Mouse (Mus musculus): ENCODE data around the gene Slc7a4. TPM values are rescaled to one million over a fixed set of nuclear protein-coding genes. Genes with fewer than 3 reads are reported as not detected.
"Not testable (repeated sequence)": the region's sequence is repeated elsewhere in the genome, so short reads cannot be mapped to it uniquely, and the experiment has no call there.

Slc7a4 gene
- 9.2 and 10.9 TPM in 2 replicates for polyA plus RNA-seq (2016; fragmentation: Nextera tagmentation; extraction: Ambion mirVana)

GRCm38 (mm10) chr16:17583064-17583463 lies at the start of gene Slc7a4:
Gene Slc7a4, minus strand, starts transcription at chr16:17583214.
- H3K4me1 ChIP-seq (replicated peaks) = no peaks in the 10 kb centered on the region
- WGBS = 17% methylated on average over 8 of the region's 8 CpGs
- H3K27ac ChIP-seq (ENCODE audit: poor library complexity, severe bottlenecking) = no peak within 1 kb of the TSS
- no peak within 1 kb of the TSS for H3K4me3 ChIP-seq
- no peaks in the 10 kb centered on the region for H3K36me3 ChIP-seq
- H3K9me3 ChIP-seq (replicated peaks) = peaks cover 4% of the 10 kb centered on the region
- no peak within 1 kb of the TSS for H3K9ac ChIP-seq
- no peak for ATAC-seq (ENCODE audit: insufficient number of reproducible peaks, low FRiP score)
- H3K4me2 ChIP-seq = no peak within 1 kb of the TSS
- peaks cover 6% of the 10 kb centered on the region for H3K27me3 ChIP-seq (replicated peaks)

- no peak overlapping the region for H3K4me2 ChIP-seq
- no peak overlapping the region for H3K4me3 ChIP-seq
- peaks cover 2% of the 10 kb centered on the region; the same call in 1 of the 2 replicates for H3K9me3 ChIP-seq (replicated peaks)
- no peak for ATAC-seq (ENCODE audit: insufficient number of reproducible peaks, low FRiP score)
- H3K27me3 ChIP-seq (replicated peaks) = no peaks in the 10 kb centered on the region
- H3K27ac ChIP-seq (ENCODE audit: poor library complexity, severe bottlenecking) = no peak overlapping the region
- WGBS = 94% methylated on average over 2 of the region's 2 CpGs
- H3K9ac ChIP-seq = no peak overlapping the region
- H3K36me3 ChIP-seq = peaks cover 64% of the 10 kb centered on the region
- H3K4me1 ChIP-seq (replicated peaks) = peaks cover 24% of the 10 kb centered on the region
Measured at GRCm38 (mm10) chr16:17632580-17632979, 49.6 kb upstream of the Slc7a4 start.

GRCm38 (mm10) chr16:17626269-17626555 lies 43.2 kb upstream of the Slc7a4 start:
- no peak overlapping the region for H3K9ac ChIP-seq
- no peaks in the 10 kb centered on the region for H3K4me1 ChIP-seq (replicated peaks)
- peaks cover 2% of the 10 kb centered on the region; the same call in 1 of the 2 replicates for H3K9me3 ChIP-seq (replicated peaks)
- no peak overlapping the region for H3K27ac ChIP-seq (ENCODE audit: poor library complexity, severe bottlenecking)
- H3K36me3 ChIP-seq = peaks cover 87% of the 10 kb centered on the region
- no peaks in the 10 kb centered on the region for H3K27me3 ChIP-seq (replicated peaks)
- no peak overlapping the region for H3K4me3 ChIP-seq
- 93% methylated on average over 5 of the region's 5 CpGs for WGBS
- no peak for ATAC-seq (ENCODE audit: insufficient number of reproducible peaks, low FRiP score)
- no peak overlapping the region for H3K4me2 ChIP-seq

GRCm38 (mm10) chr16:17625488-17626268 lies 42.7 kb upstream of the Slc7a4 start:
- Histone ChIP-seq H3K4me3 (no peak overlapping the region), H3K4me2 (no peak overlapping the region), H3K36me3 (peaks cover 83% of the 10 kb centered on the region), H3K9me3 (replicated peaks) (no peaks in the 10 kb centered on the region), H3K4me1 (replicated peaks) (0 out of 2 replicates have a peak, but pooled peaks cover under 1% of the 10 kb centered on the region), H3K27ac (ENCODE audit: poor library complexity, severe bottlenecking) (no peak overlapping the region), H3K9ac (no peak overlapping the region), H3K27me3 (replicated peaks) (no peaks in the 10 kb centered on the region)
- WGBS = 66% methylated on average over 8 of the region's 8 CpGs
- ATAC-seq (ENCODE audit: insufficient number of reproducible peaks, low FRiP score) = 0 out of 2 replicates have a peak, but pooled peaks have one; percentile 33

GRCm38 (mm10) chr16:17621936-17622335 lies 38.9 kb upstream of the Slc7a4 start:
- H3K4me3 ChIP-seq = no peak overlapping the region
- H3K4me2 ChIP-seq = no peak overlapping the region
- H3K4me1 ChIP-seq (replicated peaks) = peaks cover 9% of the 10 kb centered on the region
- 86% methylated on average over 1 of the region's 1 CpGs for WGBS
- H3K9ac ChIP-seq = no peak overlapping the region
- no peak for ATAC-seq (ENCODE audit: insufficient number of reproducible peaks, low FRiP score)
- H3K27ac ChIP-seq (ENCODE audit: poor library complexity, severe bottlenecking) = no peak overlapping the region
- H3K36me3 ChIP-seq = peaks cover 46% of the 10 kb centered on the region
- no peaks in the 10 kb centered on the region for H3K9me3 ChIP-seq (replicated peaks)
- H3K27me3 ChIP-seq (replicated peaks) = peaks cover 3% of the 10 kb centered on the region; the same call in 1 of the 2 replicates

- 2% methylated on average over 60 of the region's 60 CpGs for WGBS
- Histone ChIP-seq H3K27ac (ENCODE audit: poor library complexity, severe bottlenecking) (no peak within 1 kb of the TSS), H3K9me3 (replicated peaks) (no peaks in the 10 kb centered on the region)
Measured at GRCm38 (mm10) chr16:17619198-17620105, 36.4 kb upstream of the Slc7a4 start, which contains the start of gene Smpd4. Gene Smpd4, plus strand, starts transcription at chr16:17619354.

GRCm38 (mm10) chr16:17617922-17618565 lies 35.0 kb upstream of the Slc7a4 start:
- Histone ChIP-seq H3K4me2 (peak overlapping the region; percentile 14), H3K27ac (ENCODE audit: poor library complexity, severe bottlenecking) (no peak overlapping the region), H3K27me3 (replicated peaks) (peaks cover 6% of the 10 kb centered on the region; the same call in 1 of the 2 replicates), H3K4me3 (no peak overlapping the region), H3K9me3 (replicated peaks) (no peaks in the 10 kb centered on the region), H3K4me1 (replicated peaks) (peaks cover 9% of the 10 kb centered on the region), H3K9ac (no peak overlapping the region), H3K36me3 (peaks cover 16% of the 10 kb centered on the region)
- 12% methylated on average over 13 of the region's 13 CpGs for WGBS
- 0 out of 2 replicates have a peak, but pooled peaks have one; percentile 41 for ATAC-seq (ENCODE audit: insufficient number of reproducible peaks, low FRiP score)

More at GRCm38 (mm10) chr16:17619198-17620105, 36.4 kb upstream of the Slc7a4 start, which contains the start of gene Smpd4:
- H3K4me2 ChIP-seq = peak within 1 kb of the TSS; percentile 96
- H3K36me3 ChIP-seq = peaks cover 27% of the 10 kb centered on the region
- H3K4me3 ChIP-seq = peak within 1 kb of the TSS; percentile 99
- peaks cover 9% of the 10 kb centered on the region for H3K4me1 ChIP-seq (replicated peaks)
- peak within 1 kb of the TSS; percentile 91 for H3K9ac ChIP-seq
- H3K27me3 ChIP-seq (replicated peaks) = peaks cover 6% of the 10 kb centered on the region; the same call in 1 of the 2 replicates
- ATAC-seq (ENCODE audit: insufficient number of reproducible peaks, low FRiP score) = peak; percentile 82

GRCm38 (mm10) chr16:17616212-17616611 lies 33.2 kb upstream of the Slc7a4 start:
- Histone ChIP-seq H3K4me3 (no peak overlapping the region), H3K27ac (ENCODE audit: poor library complexity, severe bottlenecking) (no peak overlapping the region), H3K9me3 (replicated peaks) (no peaks in the 10 kb centered on the region), H3K4me1 (replicated peaks) (peaks cover 9% of the 10 kb centered on the region), H3K4me2 (no peak overlapping the region), H3K27me3 (replicated peaks) (peaks cover 6% of the 10 kb centered on the region; the same call in 1 of the 2 replicates), H3K36me3 (no peaks in the 10 kb centered on the region), H3K9ac (no peak overlapping the region)
- ATAC-seq (ENCODE audit: insufficient number of reproducible peaks, low FRiP score) = no peak
- WGBS = 79% methylated on average over 5 of the region's 5 CpGs

- not testable (repeated sequence) for H3K36me3 ChIP-seq; H3K4me3 ChIP-seq; H3K9ac ChIP-seq; H3K27me3 ChIP-seq (replicated peaks); H3K27ac ChIP-seq (ENCODE audit: poor library complexity, severe bottlenecking); H3K4me2 ChIP-seq; H3K4me1 ChIP-seq (replicated peaks); H3K9me3 ChIP-seq (replicated peaks); ATAC-seq (ENCODE audit: insufficient number of reproducible peaks, low FRiP score)
- 90% methylated on average over 6 of the region's 6 CpGs for WGBS
Measured at GRCm38 (mm10) chr16:17614740-17615139, 31.7 kb upstream of the Slc7a4 start.

- H3K4me2 ChIP-seq = no peak overlapping the region
- no peak for ATAC-seq (ENCODE audit: insufficient number of reproducible peaks, low FRiP score)
- no peak overlapping the region for H3K4me3 ChIP-seq
- H3K27me3 ChIP-seq (replicated peaks) = no peaks in the 10 kb centered on the region
- no peak overlapping the region for H3K27ac ChIP-seq (ENCODE audit: poor library complexity, severe bottlenecking)
- WGBS = 59% methylated on average over 4 of the region's 4 CpGs
- H3K36me3 ChIP-seq = no peaks in the 10 kb centered on the region
- H3K4me1 ChIP-seq (replicated peaks) = no peaks in the 10 kb centered on the region
- peaks cover 16% of the 10 kb centered on the region for H3K9me3 ChIP-seq (replicated peaks)
- H3K9ac ChIP-seq = no peak overlapping the region
Measured at GRCm38 (mm10) chr16:17611383-17611782, 28.4 kb upstream of the Slc7a4 start.

All from heart, embryonic 12.5 days (tissue).